Mouse (Mus musculus) lung, adult 2 months (tissue): ENCODE results near the gene Isl2. TPM values are rescaled to one million over a fixed set of nuclear protein-coding genes. Genes with fewer than 3 reads are reported as not detected.

Experiments used
- DNase-seq: peaks from one replicate; pipeline ENCODE4 v3.0.0; 2022
- H3K4me1 ChIP-seq: fragments of 200-500 bp; 2 replicates; pipeline ENCODE4 v1.6.1; 2011; ENCODE audit warnings: low read length; ENCODE audit not compliant: control insufficient read depth, insufficient read depth
- H3K4me3 ChIP-seq: fragments of 200-500 bp; replicated peaks from 2 replicates; pipeline ENCODE3; 2011; ENCODE audit warnings: low read depth, mild to moderate bottlenecking, control low read depth, low read length; ENCODE audit errors: extremely low read depth
- CTCF ChIP-seq: fragments of 200-500 bp; IDR thresholded peaks from 2 replicates; pipeline ENCODE4 v1.5.1; 2011; ENCODE audit warnings: mild to moderate bottlenecking, low read length, control low read depth; ENCODE audit not compliant: insufficient read depth
- POLR2A ChIP-seq: fragments of 200-500 bp; IDR thresholded peaks from 2 replicates; pipeline ENCODE4 v1.6.1; 2011; ENCODE audit warnings: low read depth, mild to moderate bottlenecking, control low read depth, low read length, borderline replicate concordance; ENCODE audit errors: extremely low read depth
- WGBS: fragments of 180-500 bp; shearing (Covaris S2); methylation state at CpG from one replicate; pipeline ENCODE4 v1.1.7; 2018; 5-methylcytosine and 5-hydroxymethylcytosine counted together
- polyA plus RNA-seq: library from polyadenylated mRNA; depleted of rRNA; stranded (reverse); fragments of >200 nt; gene quantifications from 2 replicates; pipeline ENCODE4 v1.2.3, GENCODE M21; 2012; rRNA removed

The Isl2 gene
- polyA plus RNA-seq, 1 experiment, result not detected

DNA sequence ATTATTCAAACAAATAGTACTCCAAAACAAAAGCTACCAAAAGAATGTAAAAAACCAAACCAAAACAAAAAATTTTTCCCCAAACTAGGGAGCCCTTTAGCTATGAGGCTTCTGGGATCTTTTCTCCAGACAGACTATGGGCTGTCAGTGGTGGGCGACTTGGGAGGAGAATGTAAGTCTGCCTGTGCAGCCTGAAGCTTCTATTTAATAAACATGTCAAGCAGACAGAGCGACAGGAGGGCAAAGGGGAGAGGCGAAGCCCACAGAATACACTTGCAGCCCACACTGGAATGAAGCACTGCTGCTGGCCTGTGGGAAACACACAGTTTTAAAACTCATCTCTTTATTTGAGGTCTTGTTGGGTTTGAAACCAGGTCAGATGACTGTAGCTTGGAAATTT is 42.9 kb downstream of the Isl2 start:
- 62% methylated on average over 3 of the region's 3 CpGs for WGBS
- DNase-seq, result no peak
- Histone ChIP-seq H3K4me3 (no peak overlapping the region), H3K4me1 (no peaks in the 10 kb centered on the region)
- TF ChIP-seq POLR2A (no peak), CTCF (no peak)

GRCm38 (mm10) chr9:55586141-55586540 is 47.7 kb downstream of the Isl2 start:
- DNase-seq, result no peak
- Histone ChIP-seq H3K4me3 (no peak overlapping the region), H3K4me1 (no peaks in the 10 kb centered on the region)
- 96% methylated on average over 6 of the region's 6 CpGs for WGBS
- TF ChIP-seq CTCF, result no peak
- no peak for TF ChIP-seq POLR2A

Other genes with a start within 250 kb of the Isl2 start
- 3.5 and 3.7 TPM in 2 replicates for gene Nrg4, start 211.8 kb upstream of the Isl2 start, polyA plus RNA-seq
- gene Tmem266, start 211.8 kb upstream of the Isl2 start, polyA plus RNA-seq, result 0.29 and 0.33 TPM in 2 replicates
- 33.7 and 40.6 TPM in 2 replicates for gene Etfa, start 26.4 kb upstream of the Isl2 start, polyA plus RNA-seq